Mouse (Mus musculus) embryonic stem cell, embryonic (primary cell): ENCODE results near the gene Gm20903.
"Not testable (repeated sequence)": the region's sequence is repeated elsewhere in the genome, so short reads cannot be mapped to it uniquely, and the experiment has no call there.

ENCODE experiments used
- CTCF ChIA-PET, 4 experiments: fragments of 300-600 bp in 2 of 4; fragments of 350-600 bp in 2 of 4; sonication (Branson Sonifier 250); formaldehyde crosslinking; loops; one replicate each; lab custom pipeline; 2022; ENCODE audit warnings: inconsistent platforms in 2 of 4; lab: Charles Lee
- POLR2A ChIA-PET, 4 experiments: fragments of 300-600 bp in 2 of 4; fragments of 350-600 bp in 2 of 4; sonication (Branson Sonifier 250); formaldehyde crosslinking; loops; one replicate each; lab custom pipeline; 2022; ENCODE audit warnings: antibody characterized with exemption in 4 of 4, inconsistent platforms in 1 of 4; lab: Charles Lee

The Gm20903 gene

DNA sequence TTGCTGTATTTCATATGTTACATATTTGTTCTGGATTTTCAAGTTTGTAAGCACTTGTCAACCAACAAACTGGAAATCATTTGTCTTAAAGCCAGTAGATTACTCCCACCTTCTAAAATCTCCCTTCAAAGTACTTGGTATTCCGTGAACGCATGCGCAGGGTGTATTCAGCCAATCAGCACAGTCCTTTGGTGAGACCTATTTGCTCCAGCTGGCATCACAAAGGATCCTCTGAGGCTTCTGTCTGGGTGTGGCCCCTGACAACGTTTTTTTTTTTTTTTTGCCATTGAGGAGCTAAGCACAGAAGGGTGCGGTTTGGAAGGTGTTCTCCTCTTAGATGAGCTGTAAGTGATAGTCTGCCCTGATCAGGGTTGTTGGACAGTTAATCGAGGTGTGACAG, at the start of gene Gm20903:
TSS of gene Gm20903 (plus strand) at position 301 of the 400 bp plus-strand sequence.
- POLR2A ChIA-PET, CTCF ChIA-PET: not testable (repeated sequence)
